9 mouse cellular contexts compared by ENCODE assay signal in the genomic region with DNA sequence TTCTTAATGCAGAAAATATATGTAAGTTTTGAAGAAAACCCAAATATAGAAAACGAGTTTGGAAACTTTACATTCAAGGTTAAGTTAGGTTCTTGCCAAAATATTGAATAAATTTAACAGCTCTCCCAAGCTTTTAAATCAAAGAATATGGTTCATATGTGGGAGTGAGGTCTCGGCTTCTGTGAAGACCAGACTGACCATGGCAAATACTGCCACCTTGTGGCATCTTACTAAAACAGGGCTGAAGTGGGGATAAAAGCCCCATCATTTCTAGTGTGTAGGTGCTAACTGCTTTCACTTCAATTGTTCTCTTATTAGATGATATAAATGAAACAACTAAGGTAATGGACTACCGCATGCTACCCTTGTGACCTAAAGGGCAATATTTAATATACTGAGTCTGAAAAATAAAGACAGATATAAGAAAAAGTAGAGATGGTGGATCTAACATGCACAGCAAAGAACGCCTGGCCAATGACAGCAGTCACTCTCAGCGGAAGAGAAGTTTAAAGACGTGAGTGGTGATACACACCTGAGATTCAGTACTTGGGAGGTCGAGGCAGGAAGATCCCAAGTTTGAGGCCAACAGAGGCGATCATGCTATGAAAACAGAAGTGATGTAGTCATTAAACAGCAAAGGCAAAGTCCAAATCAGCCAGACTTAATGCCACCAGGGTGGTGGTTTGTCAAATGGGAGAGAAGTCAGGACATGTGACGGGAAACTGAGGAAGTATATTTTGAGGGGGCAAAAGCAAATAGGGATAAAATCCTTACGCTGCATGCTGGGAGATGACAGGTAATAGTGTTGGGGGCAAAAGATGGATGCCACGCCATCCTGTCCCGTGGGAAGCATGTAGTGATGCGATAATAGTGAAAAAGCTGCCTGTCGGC. TPM values are rescaled to one million over a fixed set of nuclear protein-coding genes. Genes with fewer than 3 reads are reported as not detected.
DNase-seq lines count a peak whose midpoint lies in the region; ATAC-seq and TF ChIP-seq lines count a peak whose summit lies in the region.
"Had no signal": no experiment of that assay in that cellular context is flagged by ENCODE, and none has a peak within 500 bp of the region (broad histone marks: within the 10 kb centered on the region; RNA-seq: fewer than 3 reads in every experiment).

No protein-coding gene starts in this region.

- DNase-seq in midbrain, postnatal 0 days (ENCODE audit: low spot score), result peak; percentile 67
- no peak for DNase-seq in urinary bladder, postnatal 25 days (ENCODE audit: low spot score)
- DNase-seq in urinary bladder, adult 18-20 months (ENCODE audit: low spot score in 2 of 2), result no peak

- TF ChIP-seq CTCF in midbrain, postnatal 0 days (IDR thresholded peaks at IDR 0.05), result peak; percentile 75

- H3K9me3 ChIP-seq in forebrain, embryonic 12.5 days, result 0 out of 2 replicates have a peak, but pooled peaks cover 2% of the 10 kb centered on the region
- no peaks in the 10 kb centered on the region for H3K9me3 ChIP-seq in forebrain, embryonic 15.5 days
- H3K9me3 ChIP-seq in midbrain, postnatal 0 days (ENCODE audit: low read length), result no peaks in the 10 kb centered on the region
- H3K9me3 ChIP-seq in midbrain, embryonic 13.5 days, result peaks cover 3% of the 10 kb centered on the region; the same call in 1 of the 2 replicates

- no peak overlapping the region for H3K27ac ChIP-seq in forebrain, embryonic 12.5 days
- H3K27ac ChIP-seq in forebrain, embryonic 15.5 days (replicated peaks), result no peak overlapping the region
- H3K27ac ChIP-seq in midbrain, postnatal 0 days (ENCODE audit: low read depth, low read length), result no peak overlapping the region
- no peak overlapping the region for H3K27ac ChIP-seq in midbrain, embryonic 13.5 days

- H3K9ac ChIP-seq in forebrain, embryonic 12.5 days, result no peak overlapping the region
- no peak overlapping the region for H3K9ac ChIP-seq in forebrain, embryonic 15.5 days (replicated peaks)
- no peak overlapping the region for H3K9ac ChIP-seq in midbrain, postnatal 0 days (replicated peaks; ENCODE audit: low read length, poor library complexity, severe bottlenecking)
- H3K9ac ChIP-seq in midbrain, embryonic 13.5 days (replicated peaks), result no peak overlapping the region

- H3K4me1 ChIP-seq in forebrain, embryonic 12.5 days, result 0 out of 2 replicates have a peak, but pooled peaks cover 3% of the 10 kb centered on the region
- H3K4me1 ChIP-seq in forebrain, embryonic 15.5 days, result no peaks in the 10 kb centered on the region; the same call in 1 of the 2 replicates
- H3K4me1 ChIP-seq in midbrain, postnatal 0 days (ENCODE audit: insufficient read depth, low read length), result no peaks in the 10 kb centered on the region
- H3K4me1 ChIP-seq in midbrain, embryonic 13.5 days (replicated peaks), result no peaks in the 10 kb centered on the region; the same call in 1 of the 2 replicates

- H3K36me3 ChIP-seq in forebrain, embryonic 12.5 days (replicated peaks), result peaks cover 44% of the 10 kb centered on the region
- peaks cover 19% of the 10 kb centered on the region for H3K36me3 ChIP-seq in forebrain, embryonic 15.5 days
- H3K36me3 ChIP-seq in midbrain, postnatal 0 days (ENCODE audit: insufficient read depth, low read length), result 0 out of 2 replicates have a peak, but pooled peaks cover 11% of the 10 kb centered on the region
- peaks cover 28% of the 10 kb centered on the region for H3K36me3 ChIP-seq in midbrain, embryonic 13.5 days

- peak; percentile 54; the same call in 1 of the 2 replicates for ATAC-seq in forebrain, embryonic 12.5 days (ENCODE audit: low FRiP score)
- ATAC-seq in forebrain, embryonic 15.5 days (replicated peaks), result no peak
- no peak for ATAC-seq in midbrain, postnatal 0 days (ENCODE audit: low FRiP score)
- no peak; the same call in 1 of the 2 replicates for ATAC-seq in midbrain, embryonic 13.5 days
- peak; percentile 61; the same call in 1 of the 2 replicates for ATAC-seq in erythroid progenitor cell, adult 5-6 weeks (replicated peaks; ENCODE audit: low FRiP score, poor library complexity, severe bottlenecking)
- peak; percentile 77 for ATAC-seq in megakaryocyte, adult 5-6 weeks (ENCODE audit: poor library complexity, severe bottlenecking)

- no peaks in the 10 kb centered on the region for H3K27me3 ChIP-seq in forebrain, embryonic 12.5 days
- H3K27me3 ChIP-seq in forebrain, embryonic 15.5 days, result no peaks in the 10 kb centered on the region
- no peaks in the 10 kb centered on the region for H3K27me3 ChIP-seq in midbrain, postnatal 0 days (ENCODE audit: insufficient read depth, low read length)
- no peaks in the 10 kb centered on the region for H3K27me3 ChIP-seq in midbrain, embryonic 13.5 days

- no peak overlapping the region for H3K4me3 ChIP-seq in forebrain, embryonic 12.5 days (replicated peaks)
- H3K4me3 ChIP-seq in forebrain, embryonic 15.5 days, result no peak overlapping the region
- no peak overlapping the region for H3K4me3 ChIP-seq in midbrain, postnatal 0 days (ENCODE audit: low read depth, low read length)
- H3K4me3 ChIP-seq in midbrain, embryonic 13.5 days (replicated peaks), result no peak overlapping the region
- H3K4me3 ChIP-seq: myocyte had no signal

- no peak overlapping the region for H3K4me2 ChIP-seq in forebrain, embryonic 12.5 days
- no peak overlapping the region for H3K4me2 ChIP-seq in forebrain, embryonic 15.5 days (replicated peaks)
- H3K4me2 ChIP-seq in midbrain, postnatal 0 days (ENCODE audit: low read depth, low read length, poor library complexity, severe bottlenecking), result no peak overlapping the region
- H3K4me2 ChIP-seq in midbrain, embryonic 13.5 days (replicated peaks), result no peak overlapping the region

- WGBS in forebrain, embryonic 12.5 days, result 86% methylated on average over 14 of the region's 14 CpGs
- 86% methylated on average over 14 of the region's 14 CpGs for WGBS in forebrain, embryonic 15.5 days
- WGBS in midbrain, postnatal 0 days, result 86% methylated on average over 14 of the region's 14 CpGs
- WGBS in midbrain, embryonic 13.5 days, result 89% methylated on average over 14 of the region's 14 CpGs

RNA-seq across cellular contexts. Expression of gene Dut, which starts 12.5 kb away (rescaled TPM):
- polyA plus RNA-seq in forebrain, embryonic 12.5 days (2016; fragmentation: Nextera tagmentation; extraction: Ambion mirVana), result 224 and 225 TPM in 2 replicates
- polyA plus RNA-seq in forebrain, embryonic 15.5 days (2015; fragmentation: Nextera tagmentation; extraction: Ambion mirVana), result 105 and 118 TPM in 2 replicates
- total RNA-seq in midbrain, postnatal 0 days (2014; rRNA removed), result 24.7 and 48.9 TPM in 2 replicates
- 85.6 and 88.2 TPM in 2 replicates for polyA plus RNA-seq in midbrain, postnatal 0 days (2015; fragmentation: Nextera tagmentation; extraction: Ambion mirVana)
- polyA plus RNA-seq in midbrain, embryonic 13.5 days (2015; fragmentation: Nextera tagmentation; extraction: Ambion mirVana), result 97.0 and 105 TPM in 2 replicates
- 69.6 and 79.3 TPM in 2 replicates for total RNA-seq in erythroid progenitor cell, adult 5-6 weeks (2015; ENCODE audit: low replicate concordance)
- total RNA-seq in erythroid progenitor cell, adult 5-6 weeks (2017; ENCODE audit: low replicate concordance), result 80.2 and 93.8 TPM in 2 replicates
- 115 and 122 TPM in 2 replicates for total RNA-seq in megakaryocyte, adult 5-6 weeks (2015)
- 75.5 and 82.5 TPM in 2 replicates for total RNA-seq in megakaryocyte, adult 5-6 weeks (2017)

Comparison
In these comparisons a context has a peak if more than half of its experiments do, and no peak if none do; other contexts are left out.
1. ATAC-seq: peak in forebrain, embryonic 12.5 days (single experiment), erythroid progenitor cell, adult 5-6 weeks (single experiment) and megakaryocyte, adult 5-6 weeks (single experiment); none in forebrain, embryonic 15.5 days (single experiment), midbrain, postnatal 0 days (single experiment) and midbrain, embryonic 13.5 days (single experiment).